Mouse (Mus musculus) bone marrow macrophage, adult 2 months (primary cell): ENCODE data around the gene Zfp580.
"Not testable (repeated sequence)": the region's sequence is repeated elsewhere in the genome, so short reads cannot be mapped to it uniquely, and the experiment has no call there.

Source experiments
- CTCF ChIP-seq: IDR thresholded peaks from 2 replicates; pipeline ENCODE4 v1.5.1; 2012; ENCODE audit warnings: low read depth, mild to moderate bottlenecking, low read length, moderate library complexity
- POLR2A ChIP-seq: IDR thresholded peaks from 2 replicates; pipeline ENCODE4 v1.6.1; 2012; ENCODE audit warnings: mild to moderate bottlenecking, low read depth, low read length, borderline replicate concordance

DNA sequence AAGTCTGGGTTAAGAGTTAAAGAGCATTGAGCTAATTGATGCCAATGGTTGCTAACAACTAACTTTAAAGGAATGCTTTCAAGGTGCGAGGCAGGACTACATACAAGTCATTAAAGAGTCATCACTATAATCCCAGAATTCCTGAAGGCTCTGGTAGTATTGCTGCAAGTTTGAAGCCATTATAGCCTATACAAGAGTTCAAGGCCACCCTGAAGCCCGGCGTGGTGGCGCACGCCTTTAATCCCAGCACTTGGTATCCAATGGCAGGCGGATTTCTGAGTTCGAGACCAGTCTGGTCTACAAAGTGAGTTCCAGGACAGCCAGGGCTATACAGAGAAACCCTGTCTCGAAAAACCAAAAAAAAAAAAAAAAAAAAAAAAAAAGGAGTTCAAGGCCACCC lies 31.8 kb upstream of the Zfp580 start:
- TF ChIP-seq CTCF, POLR2A: not testable (repeated sequence)
